Mouse (Mus musculus): ENCODE data around the gene Ccnl2.
"Not testable (repeated sequence)": the region's sequence is repeated elsewhere in the genome, so short reads cannot be mapped to it uniquely, and the experiment has no call there.

Ccnl2 gene

GRCm38 (mm10) chr4:155788833-155789232, 23.5 kb upstream of the Ccnl2 start:
- DNase-seq (ENCODE audit: extremely low read depth, insufficient read length, low spot score): not testable (repeated sequence)

- no peak for DNase-seq (ENCODE audit: extremely low read depth, insufficient read length, low spot score)
Measured at GRCm38 (mm10) chr4:155790021-155790489, 22.2 kb upstream of the Ccnl2 start, which contains the start of gene Ankrd65. Ankrd65 (plus strand) TSS chr4:155790439.

GRCm38 (mm10) chr4:155790650-155791161, 21.6 kb upstream of the Ccnl2 start:
- DNase-seq (ENCODE audit: extremely low read depth, insufficient read length, low spot score): no peak

GRCm38 (mm10) chr4:155791240-155791933, 20.9 kb upstream of the Ccnl2 start:
- no peak for DNase-seq (ENCODE audit: extremely low read depth, insufficient read length, low spot score)

GRCm38 (mm10) chr4:155793730-155794129, 18.6 kb upstream of the Ccnl2 start:
- no peak for DNase-seq (ENCODE audit: extremely low read depth, insufficient read length, low spot score)

GRCm38 (mm10) chr4:155802075-155802474, 10.2 kb upstream of the Ccnl2 start:
- no peak for DNase-seq (ENCODE audit: extremely low read depth, insufficient read length, low spot score)

GRCm38 (mm10) chr4:155802741-155803339, 9.4 kb upstream of the Ccnl2 start, which contains the start of gene Mrpl20:
Mrpl20 (plus strand) TSS chr4:155802878.
- no peak for DNase-seq (ENCODE audit: extremely low read depth, insufficient read length, low spot score)

- peak; percentile 89 for DNase-seq (ENCODE audit: extremely low read depth, insufficient read length, low spot score)
Measured at GRCm38 (mm10) chr4:155803340-155804041, 8.8 kb upstream of the Ccnl2 start.

GRCm38 (mm10) chr4:155807841-155808240, 4.4 kb upstream of the Ccnl2 start:
- DNase-seq (ENCODE audit: extremely low read depth, insufficient read length, low spot score): no peak

- peak; percentile 36 for DNase-seq (ENCODE audit: extremely low read depth, insufficient read length, low spot score)
Measured at GRCm38 (mm10) chr4:155812665-155813181, 434 bp downstream of the Ccnl2 start.

GRCm38 (mm10) chr4:155817533-155817932, 5.2 kb downstream of the Ccnl2 start:
- DNase-seq (ENCODE audit: extremely low read depth, insufficient read length, low spot score): no peak

GRCm38 (mm10) chr4:155821025-155821424, 8.7 kb downstream of the Ccnl2 start:
- DNase-seq (ENCODE audit: extremely low read depth, insufficient read length, low spot score): no peak

- DNase-seq (ENCODE audit: extremely low read depth, insufficient read length, low spot score): no peak
Measured at GRCm38 (mm10) chr4:155823443-155823842, 11.2 kb downstream of the Ccnl2 start.

- DNase-seq (ENCODE audit: extremely low read depth, insufficient read length, low spot score): no peak
Measured at GRCm38 (mm10) chr4:155829866-155830265, 17.6 kb downstream of the Ccnl2 start.

- no peak for DNase-seq (ENCODE audit: extremely low read depth, insufficient read length, low spot score)
Measured at GRCm38 (mm10) chr4:155830596-155830995, 18.3 kb downstream of the Ccnl2 start.

- peak; percentile 90 for DNase-seq (ENCODE audit: extremely low read depth, insufficient read length, low spot score)
Measured at GRCm38 (mm10) chr4:155831205-155831766, 19.0 kb downstream of the Ccnl2 start, which contains the start of gene Aurkaip1. Aurkaip1 (plus strand) TSS chr4:155831272.

GRCm38 (mm10) chr4:155831831-155832230, 19.5 kb downstream of the Ccnl2 start:
- no peak for DNase-seq (ENCODE audit: extremely low read depth, insufficient read length, low spot score)

GRCm38 (mm10) chr4:155832321-155832720, 20.0 kb downstream of the Ccnl2 start:
- no peak for DNase-seq (ENCODE audit: extremely low read depth, insufficient read length, low spot score)

- no peak for DNase-seq (ENCODE audit: extremely low read depth, insufficient read length, low spot score)
Measured at GRCm38 (mm10) chr4:155833234-155833633, 20.9 kb downstream of the Ccnl2 start.

GRCm38 (mm10) chr4:155833836-155834235, 21.5 kb downstream of the Ccnl2 start:
- peak; percentile 57 for DNase-seq (ENCODE audit: extremely low read depth, insufficient read length, low spot score)
